ENCODE assay signal across 7 mouse cellular contexts in the genomic region with DNA sequence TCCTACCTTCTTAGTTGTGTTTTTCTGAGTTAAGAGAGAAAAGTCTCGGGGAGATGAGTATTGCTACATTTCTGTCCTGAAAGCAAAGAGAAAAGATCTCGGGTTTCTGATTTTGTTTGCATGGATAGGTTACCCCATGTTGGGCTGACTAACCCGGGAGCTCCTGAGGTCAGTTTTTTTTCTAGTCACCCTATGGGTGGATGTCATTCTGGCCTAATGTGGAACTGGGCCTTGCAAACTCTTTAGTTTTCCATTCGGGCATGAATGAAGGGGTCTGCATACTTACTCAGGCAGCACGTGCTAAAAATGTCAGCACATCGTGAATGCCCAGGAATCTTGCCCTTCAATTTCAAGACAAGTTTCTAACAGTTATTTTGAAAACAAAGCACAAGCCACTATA. TPM values are rescaled to one million over a fixed set of nuclear protein-coding genes. Genes with fewer than 3 reads are reported as not detected.
DNase-seq lines count a peak whose midpoint lies in the region; ATAC-seq and TF ChIP-seq lines count a peak whose summit lies in the region.

No protein-coding gene starts in this region.

- no peak overlapping the region for H3K27ac ChIP-seq in lung, embryonic 16.5 days (ENCODE audit: low read length)
- H3K27ac ChIP-seq in forebrain, embryonic 13.5 days: no peak overlapping the region
- 0 out of 2 replicates have a peak overlapping the region, but pooled peaks have one; percentile 10 for H3K27ac ChIP-seq in liver, embryonic 12.5 days
- H3K27ac ChIP-seq in stomach, postnatal 0 days (replicated peaks): no peak overlapping the region; the same call in 1 of the 2 replicates

- no peak for TF ChIP-seq EP300 in stomach, postnatal 0 days (optimal IDR thresholded peaks at IDR 0.05)

- H3K9ac ChIP-seq in lung, embryonic 16.5 days (ENCODE audit: low read length): no peak overlapping the region
- H3K9ac ChIP-seq in forebrain, embryonic 13.5 days: 0 out of 2 replicates have a peak overlapping the region, but pooled peaks have one; percentile 80
- H3K9ac ChIP-seq in liver, embryonic 12.5 days: peak overlapping the region; percentile 90
- no peak overlapping the region for H3K9ac ChIP-seq in stomach, postnatal 0 days (ENCODE audit: low read length)

- TF ChIP-seq CTCF in stomach, postnatal 0 days (IDR thresholded peaks at IDR 0.05; ENCODE audit: low read depth): no peak
- no peak for TF ChIP-seq CTCF in lung, adult 2 months (IDR thresholded peaks at IDR 0.05; ENCODE audit: insufficient read depth, low read length)

- H3K4me1 ChIP-seq in lung, embryonic 16.5 days (replicated peaks; ENCODE audit: control insufficient read depth, insufficient read depth, low read length): no peaks in the 10 kb centered on the region; the same call in 1 of the 2 replicates
- no peaks in the 10 kb centered on the region for H3K4me1 ChIP-seq in forebrain, embryonic 13.5 days
- H3K4me1 ChIP-seq in liver, embryonic 12.5 days: peaks cover 48% of the 10 kb centered on the region
- no peaks in the 10 kb centered on the region for H3K4me1 ChIP-seq in stomach, postnatal 0 days (replicated peaks; ENCODE audit: control insufficient read depth, insufficient read depth)
- peaks cover 3% of the 10 kb centered on the region for H3K4me1 ChIP-seq in lung, adult 2 months (ENCODE audit: control insufficient read depth, insufficient read depth, low read length)

- H3K4me3 ChIP-seq in lung, embryonic 16.5 days (ENCODE audit: low read length): no peak overlapping the region
- peak overlapping the region; percentile 71; the same call in 1 of the 2 replicates for H3K4me3 ChIP-seq in forebrain, embryonic 13.5 days
- peak overlapping the region; percentile 79 for H3K4me3 ChIP-seq in liver, embryonic 12.5 days
- H3K4me3 ChIP-seq in stomach, postnatal 0 days (ENCODE audit: low read depth, low read length): peak overlapping the region; percentile 62
- H3K4me3 ChIP-seq in lung, adult 2 months (replicated peaks; ENCODE audit: extremely low read depth, low read depth, low read length): no peak overlapping the region

- 50% methylated on average over 6 of the region's 6 CpGs for WGBS in lung, embryonic 16.5 days
- WGBS in forebrain, embryonic 13.5 days: 20% methylated on average over 6 of the region's 6 CpGs
- WGBS in liver, embryonic 12.5 days (ENCODE audit: insufficient replicate concordance): 56% methylated on average over 6 of the region's 6 CpGs
- WGBS in stomach, postnatal 0 days: 46% methylated on average over 6 of the region's 6 CpGs
- 66% methylated on average over 6 of the region's 6 CpGs for WGBS in lung, adult 2 months

- peak overlapping the region; percentile 96; the same call in 1 of the 2 replicates for H3K4me2 ChIP-seq in lung, embryonic 16.5 days (ENCODE audit: low read depth, low read length)
- H3K4me2 ChIP-seq in forebrain, embryonic 13.5 days: peak overlapping the region; percentile 72
- peak overlapping the region; percentile 93 for H3K4me2 ChIP-seq in liver, embryonic 12.5 days
- H3K4me2 ChIP-seq in stomach, postnatal 0 days (replicated peaks; ENCODE audit: low read depth): peak overlapping the region; percentile 90

- no peaks in the 10 kb centered on the region; the same call in 1 of the 2 replicates for H3K27me3 ChIP-seq in lung, embryonic 16.5 days (ENCODE audit: control insufficient read depth, insufficient read depth, low read depth, low read length)
- H3K27me3 ChIP-seq in forebrain, embryonic 13.5 days: no peaks in the 10 kb centered on the region
- no peaks in the 10 kb centered on the region for H3K27me3 ChIP-seq in liver, embryonic 12.5 days (replicated peaks)
- no peaks in the 10 kb centered on the region for H3K27me3 ChIP-seq in stomach, postnatal 0 days (ENCODE audit: control insufficient read depth, insufficient read depth, low read length)

- DNase-seq in lung, postnatal 14 days: no peak
- no peak for DNase-seq in stomach, postnatal 0 days (ENCODE audit: low spot score)
- DNase-seq in lung, adult 2 months: no peak

- H3K36me3 ChIP-seq in lung, embryonic 16.5 days (ENCODE audit: control insufficient read depth, insufficient read depth, low read length): no peaks in the 10 kb centered on the region
- peaks cover 3% of the 10 kb centered on the region; the same call in 1 of the 2 replicates for H3K36me3 ChIP-seq in forebrain, embryonic 13.5 days (ENCODE audit: poor library complexity, severe bottlenecking)
- H3K36me3 ChIP-seq in liver, embryonic 12.5 days: peaks cover 10% of the 10 kb centered on the region; the same call in 1 of the 2 replicates
- no peaks in the 10 kb centered on the region for H3K36me3 ChIP-seq in stomach, postnatal 0 days (ENCODE audit: control insufficient read depth, insufficient read depth, low read length)

- no peak for TF ChIP-seq POLR2A in lung, adult 2 months (IDR thresholded peaks at IDR 0.05; ENCODE audit: borderline replicate concordance, extremely low read depth, low read depth, low read length)

- H3K9me3 ChIP-seq in lung, embryonic 16.5 days (ENCODE audit: control insufficient read depth, low read length): no peaks in the 10 kb centered on the region
- no peaks in the 10 kb centered on the region for H3K9me3 ChIP-seq in forebrain, embryonic 13.5 days (replicated peaks)
- H3K9me3 ChIP-seq in liver, embryonic 12.5 days (replicated peaks): no peaks in the 10 kb centered on the region
- H3K9me3 ChIP-seq in stomach, postnatal 0 days (ENCODE audit: control insufficient read depth, low read length): no peaks in the 10 kb centered on the region

- ATAC-seq in lung, embryonic 16.5 days (ENCODE audit: low read depth): no peak
- no peak for ATAC-seq in forebrain, embryonic 13.5 days
- ATAC-seq in liver, embryonic 12.5 days: no peak
- no peak for ATAC-seq in stomach, postnatal 0 days (ENCODE audit: low FRiP score, low TSS enrichment)
- no peak for ATAC-seq in activated CD4-positive, CD25-positive, alpha-beta regulatory T cell, adult 4 months

RNA-seq across cellular contexts. Expression of gene Slc35g1, which starts 1.2 kb away (rescaled TPM):
- 2.8 and 2.9 TPM in 2 replicates for polyA plus RNA-seq in lung, embryonic 16.5 days (2015; fragmentation: Nextera tagmentation; extraction: Ambion mirVana)
- polyA plus RNA-seq in forebrain, embryonic 13.5 days (2015; fragmentation: Nextera tagmentation; extraction: Ambion mirVana): 2.3 TPM in 2 replicates
- 7.7 and 8.4 TPM in 2 replicates for polyA plus RNA-seq in liver, embryonic 12.5 days (2016; fragmentation: Nextera tagmentation; extraction: Ambion mirVana)
- 20.9 and 27.3 TPM in 2 replicates for polyA plus RNA-seq in stomach, postnatal 0 days (2015; fragmentation: Nextera tagmentation; extraction: Ambion mirVana)
- polyA plus RNA-seq in activated CD4-positive, CD25-positive, alpha-beta regulatory T cell, adult 4 months (2017; shearing (Covaris generic)): 1 to 10 TPM; 5.7 to 5.9 TPM
- 1.7 and 2.3 TPM in 2 replicates for polyA plus RNA-seq in lung, adult 2 months (2012; rRNA removed)

Comparison
In these comparisons a context has a peak if more than half of its experiments do, and no peak if none do; other contexts are left out.
1. H3K4me3 ChIP-seq: peak in forebrain, embryonic 13.5 days (single experiment), liver, embryonic 12.5 days (single experiment) and stomach, postnatal 0 days (single experiment); none in lung, embryonic 16.5 days (single experiment) and lung, adult 2 months (single experiment).
2. H3K9ac ChIP-seq: peak in forebrain, embryonic 13.5 days (single experiment) and liver, embryonic 12.5 days (single experiment); none in lung, embryonic 16.5 days (single experiment) and stomach, postnatal 0 days (single experiment).
3. Peak in every context shown above with its lines, with median percentiles within 50 percentile points of each other: H3K4me2 ChIP-seq.